Mouse (Mus musculus): ENCODE results near the gene Mroh2a. TPM values are rescaled to one million over a fixed set of nuclear protein-coding genes. Genes with fewer than 3 reads are reported as not detected.

The Mroh2a gene
- total and polyA plus RNA-seq, 2 experiments, result 0.82 to 1.0 TPM

- H3K36me3 ChIP-seq (ENCODE audit: control insufficient read depth, insufficient read depth, low read length), result no peaks in the 10 kb centered on the region
- no peaks in the 10 kb centered on the region for H3K79me2 ChIP-seq (ENCODE audit: control insufficient read depth, insufficient read depth, low read length)
- DNase-seq (ENCODE audit: extremely low read depth, low read depth, low spot score), result no peak
- TF ChIP-seq POLR2A (IDR thresholded peaks at IDR 0.05; ENCODE audit: extremely low read depth, insufficient read depth, low read length), result no peak
- no peak for TF ChIP-seq CTCF (IDR thresholded peaks at IDR 0.05; ENCODE audit: low read depth, low read length)
- H3K4me3 ChIP-seq (ENCODE audit: insufficient read depth, low read depth, low read length), result no peak overlapping the region
- H3K9ac ChIP-seq (ENCODE audit: low read depth, low read length), result no peak overlapping the region
- H3K4me1 ChIP-seq (ENCODE audit: control insufficient read depth, insufficient read depth, low read length), result peaks cover 2% of the 10 kb centered on the region; the same call in 1 of the 2 replicates
- no peaks in the 10 kb centered on the region for H3K27me3 ChIP-seq (ENCODE audit: control insufficient read depth, insufficient read depth, low read length)
- H3K27ac ChIP-seq (replicated peaks; ENCODE audit: insufficient read depth, low read depth, low read length), result no peak overlapping the region
These were observed 1.0 kb upstream of the Mroh2a start for GRCm38 (mm10) chr1:88225741-88226140.

DNA sequence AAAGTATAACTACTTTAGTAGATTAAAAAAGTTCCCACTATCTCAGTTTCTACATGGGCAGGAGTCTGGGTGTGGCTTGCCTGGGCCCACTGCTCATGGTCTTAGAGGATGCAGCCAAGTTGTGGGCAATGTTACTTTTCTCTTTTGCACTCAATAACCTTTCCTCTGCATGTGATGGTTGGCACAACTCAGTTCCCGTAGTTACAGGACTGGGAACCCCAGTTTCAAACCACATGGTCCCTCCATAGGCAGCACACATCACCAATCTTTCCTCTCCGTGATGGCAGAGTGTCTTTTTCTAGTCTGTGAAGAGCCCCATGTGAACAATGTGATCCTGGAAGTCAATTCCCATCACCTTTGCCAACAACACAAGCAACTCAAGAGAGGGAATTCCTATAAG lies 696 bp downstream of the Mroh2a start:
- no peak for DNase-seq (ENCODE audit: extremely low read depth, low read depth, low spot score)
- no peak for TF ChIP-seq CTCF (IDR thresholded peaks at IDR 0.05; ENCODE audit: low read depth, low read length)
- TF ChIP-seq POLR2A (IDR thresholded peaks at IDR 0.05; ENCODE audit: extremely low read depth, insufficient read depth, low read length), result no peak
- Histone ChIP-seq H3K79me2 (ENCODE audit: control insufficient read depth, insufficient read depth, low read length) (no peaks in the 10 kb centered on the region), H3K36me3 (ENCODE audit: control insufficient read depth, insufficient read depth, low read length) (no peaks in the 10 kb centered on the region), H3K27me3 (ENCODE audit: control insufficient read depth, insufficient read depth, low read length) (no peaks in the 10 kb centered on the region), H3K4me3 (ENCODE audit: insufficient read depth, low read depth, low read length) (no peak overlapping the region), H3K9ac (ENCODE audit: low read depth, low read length) (no peak overlapping the region), H3K4me1 (ENCODE audit: control insufficient read depth, insufficient read depth, low read length) (peaks cover 2% of the 10 kb centered on the region; the same call in 1 of the 2 replicates), H3K27ac (replicated peaks; ENCODE audit: insufficient read depth, low read depth, low read length) (no peak overlapping the region)
- WGBS, result 60% methylated on average over 2 of the region's 2 CpGs

DNA sequence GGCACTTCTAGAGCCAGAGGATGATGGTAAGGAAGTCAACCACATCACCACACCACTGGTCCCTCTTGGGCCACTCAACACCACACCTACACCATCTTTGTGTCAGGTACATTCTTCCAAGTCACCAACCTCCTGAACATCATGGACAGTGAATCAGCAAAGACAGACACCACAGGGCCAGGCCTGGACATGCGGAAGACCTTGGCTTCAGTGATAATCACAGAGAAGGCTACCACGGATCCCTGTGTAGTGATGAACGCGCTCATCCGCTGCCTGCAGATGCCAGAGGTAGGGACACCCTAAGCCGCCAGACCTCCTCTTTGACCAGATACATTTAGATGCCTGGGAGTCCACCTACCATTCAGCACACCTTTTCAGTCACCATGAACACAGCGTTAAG lies 1.3 kb downstream of the Mroh2a start:
- Histone ChIP-seq H3K36me3 (ENCODE audit: control insufficient read depth, insufficient read depth, low read length) (no peaks in the 10 kb centered on the region), H3K4me1 (ENCODE audit: control insufficient read depth, insufficient read depth, low read length) (peaks cover 2% of the 10 kb centered on the region; the same call in 1 of the 2 replicates), H3K4me3 (ENCODE audit: insufficient read depth, low read depth, low read length) (no peak overlapping the region), H3K27ac (replicated peaks; ENCODE audit: insufficient read depth, low read depth, low read length) (no peak overlapping the region), H3K9ac (ENCODE audit: low read depth, low read length) (no peak overlapping the region), H3K27me3 (ENCODE audit: control insufficient read depth, insufficient read depth, low read length) (no peaks in the 10 kb centered on the region), H3K79me2 (ENCODE audit: control insufficient read depth, insufficient read depth, low read length) (no peaks in the 10 kb centered on the region)
- TF ChIP-seq CTCF (IDR thresholded peaks at IDR 0.05; ENCODE audit: low read depth, low read length) (no peak), POLR2A (IDR thresholded peaks at IDR 0.05; ENCODE audit: extremely low read depth, insufficient read depth, low read length) (no peak)
- WGBS, result 70% methylated on average over 7 of the region's 7 CpGs
- DNase-seq (ENCODE audit: extremely low read depth, low read depth, low spot score), result no peak

DNA sequence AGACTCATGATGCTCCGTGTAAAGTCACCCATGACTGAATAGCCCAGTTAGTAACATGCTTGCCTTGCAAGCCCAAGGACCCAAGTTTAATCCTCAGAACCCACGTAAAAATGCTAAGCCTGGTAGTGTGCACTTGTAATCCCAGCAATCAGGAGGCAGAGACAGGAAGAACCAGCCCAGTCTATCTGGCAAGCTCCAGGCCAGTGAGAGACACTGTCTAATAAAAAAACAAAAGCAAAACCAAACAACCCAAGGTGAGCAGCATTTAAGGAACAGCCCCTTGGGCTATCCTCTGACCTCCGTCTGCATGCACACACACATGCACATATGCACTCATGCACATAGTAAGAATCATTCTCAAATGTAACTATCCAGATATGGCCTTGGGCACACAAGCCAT lies 2.8 kb downstream of the Mroh2a start:
- H3K27ac ChIP-seq (replicated peaks; ENCODE audit: insufficient read depth, low read depth, low read length), result no peak overlapping the region
- 79% methylated on average over 3 of the region's 3 CpGs for WGBS
- H3K4me3 ChIP-seq (ENCODE audit: insufficient read depth, low read depth, low read length), result no peak overlapping the region
- H3K9ac ChIP-seq (ENCODE audit: low read depth, low read length), result no peak overlapping the region
- DNase-seq (ENCODE audit: extremely low read depth, low read depth, low spot score), result no peak
- peaks cover 2% of the 10 kb centered on the region; the same call in 1 of the 2 replicates for H3K4me1 ChIP-seq (ENCODE audit: control insufficient read depth, insufficient read depth, low read length)
- H3K27me3 ChIP-seq (ENCODE audit: control insufficient read depth, insufficient read depth, low read length), result no peaks in the 10 kb centered on the region
- H3K79me2 ChIP-seq (ENCODE audit: control insufficient read depth, insufficient read depth, low read length), result no peaks in the 10 kb centered on the region
- TF ChIP-seq CTCF (IDR thresholded peaks at IDR 0.05; ENCODE audit: low read depth, low read length), result no peak
- TF ChIP-seq POLR2A (IDR thresholded peaks at IDR 0.05; ENCODE audit: extremely low read depth, insufficient read depth, low read length), result no peak
- no peaks in the 10 kb centered on the region for H3K36me3 ChIP-seq (ENCODE audit: control insufficient read depth, insufficient read depth, low read length)

DNA sequence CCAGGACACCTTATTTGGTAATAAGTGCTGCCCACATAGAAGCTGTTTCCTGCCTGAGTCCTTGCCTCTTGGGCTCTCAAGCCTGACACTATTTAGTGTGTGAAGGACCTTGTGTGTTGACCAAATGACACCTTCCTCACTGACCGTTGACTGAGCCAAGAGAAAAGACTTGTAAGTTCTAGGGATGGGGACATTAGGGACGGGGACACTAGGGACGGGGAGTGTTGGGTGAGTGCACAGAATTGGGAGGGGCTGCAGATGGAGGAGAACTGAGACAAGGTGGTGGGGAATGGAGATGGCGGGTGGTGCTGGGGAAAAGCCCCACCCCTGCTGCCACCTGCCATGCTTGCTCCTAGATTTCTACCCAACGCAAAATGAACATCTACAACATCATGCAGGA lies 3.2 kb downstream of the Mroh2a start:
- no peak overlapping the region for H3K27ac ChIP-seq (replicated peaks; ENCODE audit: insufficient read depth, low read depth, low read length)
- H3K36me3 ChIP-seq (ENCODE audit: control insufficient read depth, insufficient read depth, low read length), result no peaks in the 10 kb centered on the region
- TF ChIP-seq POLR2A (IDR thresholded peaks at IDR 0.05; ENCODE audit: extremely low read depth, insufficient read depth, low read length), result no peak
- no peak for TF ChIP-seq CTCF (IDR thresholded peaks at IDR 0.05; ENCODE audit: low read depth, low read length)
- H3K4me3 ChIP-seq (ENCODE audit: insufficient read depth, low read depth, low read length), result no peak overlapping the region
- no peaks in the 10 kb centered on the region for H3K79me2 ChIP-seq (ENCODE audit: control insufficient read depth, insufficient read depth, low read length)
- H3K27me3 ChIP-seq (ENCODE audit: control insufficient read depth, insufficient read depth, low read length), result no peaks in the 10 kb centered on the region
- no peak overlapping the region for H3K9ac ChIP-seq (ENCODE audit: low read depth, low read length)
- 85% methylated on average over 5 of the region's 5 CpGs for WGBS
- peaks cover 2% of the 10 kb centered on the region; the same call in 1 of the 2 replicates for H3K4me1 ChIP-seq (ENCODE audit: control insufficient read depth, insufficient read depth, low read length)
- DNase-seq (ENCODE audit: extremely low read depth, low read depth, low spot score), result no peak

DNA sequence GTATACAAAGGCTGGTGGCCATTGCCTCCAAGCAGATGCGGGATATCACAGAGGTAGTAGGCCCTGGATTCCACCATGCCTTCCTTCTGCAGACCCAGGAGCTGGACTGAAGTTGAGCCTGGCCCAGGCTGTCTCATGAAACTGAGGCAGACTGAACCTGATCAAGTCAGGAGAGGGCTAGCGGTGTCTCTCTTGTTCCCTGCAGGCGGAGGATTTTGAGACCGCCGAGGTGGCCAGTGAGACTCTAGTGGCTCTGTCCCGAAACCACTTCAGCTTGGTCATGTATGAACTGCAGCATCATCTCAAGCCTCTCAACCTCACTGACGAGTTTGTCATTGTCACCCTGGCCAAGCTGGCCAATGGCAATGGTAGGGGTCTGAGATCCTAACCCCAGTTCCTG lies 3.6 kb downstream of the Mroh2a start:
- Histone ChIP-seq H3K27ac (replicated peaks; ENCODE audit: insufficient read depth, low read depth, low read length) (no peak overlapping the region), H3K4me3 (ENCODE audit: insufficient read depth, low read depth, low read length) (no peak overlapping the region), H3K9ac (ENCODE audit: low read depth, low read length) (no peak overlapping the region), H3K79me2 (ENCODE audit: control insufficient read depth, insufficient read depth, low read length) (no peaks in the 10 kb centered on the region), H3K36me3 (ENCODE audit: control insufficient read depth, insufficient read depth, low read length) (no peaks in the 10 kb centered on the region), H3K27me3 (ENCODE audit: control insufficient read depth, insufficient read depth, low read length) (no peaks in the 10 kb centered on the region), H3K4me1 (ENCODE audit: control insufficient read depth, insufficient read depth, low read length) (no peaks in the 10 kb centered on the region; the same call in 1 of the 2 replicates)
- WGBS, result 78% methylated on average over 7 of the region's 7 CpGs
- no peak for TF ChIP-seq CTCF (IDR thresholded peaks at IDR 0.05; ENCODE audit: low read depth, low read length)
- TF ChIP-seq POLR2A (IDR thresholded peaks at IDR 0.05; ENCODE audit: extremely low read depth, insufficient read depth, low read length), result no peak
- DNase-seq (ENCODE audit: extremely low read depth, low read depth, low spot score), result no peak

Measured in liver, adult 2 months (tissue).